Mouse (Mus musculus) forebrain, postnatal 0 days (tissue): Measurements from ENCODE around the gene Krt7. TPM values are rescaled to one million over a fixed set of nuclear protein-coding genes. Genes with fewer than 3 reads are reported as not detected.

Experiments used
- ATAC-seq: fragments of 200-750 bp; cut with Nextera tagmentation; 2 replicates; pipeline ENCODE4 v1.8.0; 2017; ENCODE audit warnings: mild to moderate bottlenecking, moderate library complexity
- DNase-seq: peaks from one replicate; pipeline ENCODE4 v3.0.0-alpha.2; 2015
- H3K27ac ChIP-seq: fragments of 300-500 bp; sonication (generic); 2 replicates; pipeline ENCODE4 v1.5.1; 2014; ENCODE audit warnings: low read depth, mild to moderate bottlenecking, antibody characterized with exemption, low read length, moderate library complexity, mixed read lengths
- H3K27me3 ChIP-seq: fragments of 300-500 bp; sonication (generic); 2 replicates; pipeline ENCODE4 v1.6.1; 2014; ENCODE audit warnings: mild to moderate bottlenecking, low read length, mixed read lengths; ENCODE audit not compliant: insufficient read depth
- H3K36me3 ChIP-seq: fragments of 300-500 bp; sonication (generic); 2 replicates; pipeline ENCODE4 v1.6.1; 2014; ENCODE audit warnings: mild to moderate bottlenecking, moderate library complexity; ENCODE audit not compliant: insufficient read depth
- H3K4me1 ChIP-seq: fragments of 300-500 bp; sonication (generic); 2 replicates; pipeline ENCODE4 v1.6.1; 2014; ENCODE audit warnings: antibody characterized with exemption; ENCODE audit not compliant: insufficient read depth
- H3K4me2 ChIP-seq: fragments of 300-500 bp; sonication (generic); 2 replicates; pipeline ENCODE4 v1.6.1; 2014; ENCODE audit warnings: low read depth, mild to moderate bottlenecking, moderate library complexity
- H3K4me3 ChIP-seq: fragments of 300-500 bp; sonication (generic); 2 replicates; pipeline ENCODE4 v1.5.1; 2014; ENCODE audit warnings: low read depth, low read length, mixed read lengths
- H3K9ac ChIP-seq: fragments of 300-500 bp; sonication (generic); 2 replicates; pipeline ENCODE4 v1.6.1; 2014; ENCODE audit warnings: mild to moderate bottlenecking
- H3K9me3 ChIP-seq: fragments of 300-500 bp; sonication (generic); 2 replicates; pipeline ENCODE4 v1.6.1; 2016; ENCODE audit warnings: low read length
- CTCF ChIP-seq: sonication (generic); IDR thresholded peaks from 2 replicates; pipeline ENCODE4 v1.5.1; 2016; ENCODE audit warnings: antibody characterized with exemption, control low read depth, low read depth
- WGBS: fragments of 180-500 bp; shearing (Covaris S2); extraction: QIAGEN DNeasy Blood & Tissue Kit; methylation state at CpG from one replicate; pipeline ENCODE4 v1.1.7; 2014; 5-methylcytosine and 5-hydroxymethylcytosine counted together
- polyA plus RNA-seq: library from polyadenylated mRNA; unstranded; fragments of >200 nt; fragmentation: Nextera tagmentation; extraction: Ambion mirVana; gene quantifications from 2 replicates; pipeline ENCODE4 v1.2.1, GENCODE M21; 2015
- total RNA-seq: library from RNA; depleted of rRNA; stranded (reverse); fragments of >200 nt; gene quantifications from 2 replicates; pipeline ENCODE4 v1.2.3, GENCODE M21; 2014

The Krt7 gene
- total and polyA plus RNA-seq, 2 experiments from 2014 or later: 0.24 to 0.29 TPM

DNA sequence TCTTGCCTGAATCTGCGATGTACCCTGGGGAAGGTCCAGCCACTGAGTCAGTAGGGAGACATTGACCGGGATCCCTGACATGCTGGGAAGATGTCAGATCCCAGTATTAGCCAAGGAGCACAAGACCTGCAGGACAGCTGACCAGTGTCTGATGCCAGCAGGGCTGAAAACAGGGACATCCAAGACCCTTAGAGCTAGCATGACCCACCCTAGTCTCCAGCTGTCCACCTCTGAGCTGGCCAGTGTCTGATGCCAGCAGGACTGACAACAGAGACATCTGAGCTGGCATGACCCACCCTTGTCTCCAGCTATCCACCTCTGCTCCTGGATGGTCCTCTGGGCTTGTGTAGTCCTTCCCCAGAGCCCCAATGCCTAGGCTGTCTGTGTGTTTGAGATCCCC is 43.9 kb upstream of the Krt7 start:
- no peaks in the 10 kb centered on the region for H3K36me3 ChIP-seq
- H3K4me3 ChIP-seq: no peak overlapping the region
- H3K9ac ChIP-seq: no peak overlapping the region
- H3K9me3 ChIP-seq: no peaks in the 10 kb centered on the region
- no peaks in the 10 kb centered on the region for H3K4me1 ChIP-seq
- no peak for TF ChIP-seq CTCF
- 35% methylated on average over 2 of the region's 2 CpGs for WGBS
- DNase-seq (no peak), ATAC-seq (no peak)
- H3K4me2 ChIP-seq: no peak overlapping the region
- H3K27ac ChIP-seq: no peak overlapping the region
- H3K27me3 ChIP-seq: no peaks in the 10 kb centered on the region

DNA sequence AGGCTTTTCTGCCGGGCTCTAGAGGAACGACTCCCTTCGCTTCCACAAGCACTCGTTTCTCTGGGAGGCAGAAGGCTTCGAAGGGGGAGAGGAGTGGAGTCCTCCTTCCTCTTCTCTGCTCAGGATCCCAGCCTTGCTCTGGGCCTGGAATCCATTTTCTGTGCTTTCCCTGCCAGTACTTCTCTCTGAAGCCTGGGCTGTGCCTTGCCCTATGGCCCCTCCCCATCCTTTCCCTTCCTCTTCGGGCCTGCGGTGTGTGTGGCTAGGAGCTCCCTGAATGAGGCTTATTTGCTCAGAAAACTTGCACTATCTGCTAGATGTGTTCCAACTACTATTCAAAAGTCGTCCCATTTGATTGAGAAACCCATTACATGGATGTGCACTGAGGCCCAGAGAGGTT is 43.3 kb upstream of the Krt7 start:
- H3K9me3 ChIP-seq: no peaks in the 10 kb centered on the region
- WGBS: 78% methylated on average over 8 of the region's 8 CpGs
- ATAC-seq (no peak), DNase-seq (no peak)
- no peak overlapping the region for H3K4me2 ChIP-seq
- H3K27me3 ChIP-seq: no peaks in the 10 kb centered on the region
- no peaks in the 10 kb centered on the region for H3K36me3 ChIP-seq
- no peak overlapping the region for H3K9ac ChIP-seq
- H3K4me1 ChIP-seq: no peaks in the 10 kb centered on the region
- no peak overlapping the region for H3K4me3 ChIP-seq
- H3K27ac ChIP-seq: no peak overlapping the region
- TF ChIP-seq CTCF: no peak

DNA sequence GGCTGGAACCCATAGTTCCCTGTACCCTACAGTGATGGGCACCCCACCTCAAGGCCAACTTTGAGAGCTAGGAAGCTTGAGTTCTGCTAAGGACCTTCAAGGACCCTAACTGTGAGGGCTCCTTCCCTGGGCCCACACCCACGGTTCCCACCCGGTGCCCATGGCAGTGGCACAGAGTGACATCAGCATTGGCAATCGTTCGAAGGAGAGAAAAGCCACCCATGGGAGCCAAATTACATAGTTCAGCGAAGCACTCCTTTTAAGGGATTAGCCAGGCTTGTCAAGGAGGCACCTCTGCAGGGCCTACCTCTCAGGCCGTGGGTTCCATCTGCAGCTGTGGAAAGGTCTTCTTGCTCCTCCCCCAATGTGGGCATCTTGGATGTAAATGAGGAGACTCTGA is 42.8 kb upstream of the Krt7 start:
- no peak for DNase-seq
- no peak overlapping the region for H3K9ac ChIP-seq
- no peak for TF ChIP-seq CTCF
- no peaks in the 10 kb centered on the region for H3K36me3 ChIP-seq
- no peak overlapping the region for H3K27ac ChIP-seq
- H3K27me3 ChIP-seq: no peaks in the 10 kb centered on the region
- ATAC-seq: no peak
- no peaks in the 10 kb centered on the region for H3K4me1 ChIP-seq
- WGBS: 65% methylated on average over 6 of the region's 6 CpGs
- H3K4me3 ChIP-seq: no peak overlapping the region
- H3K9me3 ChIP-seq: no peaks in the 10 kb centered on the region
- H3K4me2 ChIP-seq: no peak overlapping the region

DNA sequence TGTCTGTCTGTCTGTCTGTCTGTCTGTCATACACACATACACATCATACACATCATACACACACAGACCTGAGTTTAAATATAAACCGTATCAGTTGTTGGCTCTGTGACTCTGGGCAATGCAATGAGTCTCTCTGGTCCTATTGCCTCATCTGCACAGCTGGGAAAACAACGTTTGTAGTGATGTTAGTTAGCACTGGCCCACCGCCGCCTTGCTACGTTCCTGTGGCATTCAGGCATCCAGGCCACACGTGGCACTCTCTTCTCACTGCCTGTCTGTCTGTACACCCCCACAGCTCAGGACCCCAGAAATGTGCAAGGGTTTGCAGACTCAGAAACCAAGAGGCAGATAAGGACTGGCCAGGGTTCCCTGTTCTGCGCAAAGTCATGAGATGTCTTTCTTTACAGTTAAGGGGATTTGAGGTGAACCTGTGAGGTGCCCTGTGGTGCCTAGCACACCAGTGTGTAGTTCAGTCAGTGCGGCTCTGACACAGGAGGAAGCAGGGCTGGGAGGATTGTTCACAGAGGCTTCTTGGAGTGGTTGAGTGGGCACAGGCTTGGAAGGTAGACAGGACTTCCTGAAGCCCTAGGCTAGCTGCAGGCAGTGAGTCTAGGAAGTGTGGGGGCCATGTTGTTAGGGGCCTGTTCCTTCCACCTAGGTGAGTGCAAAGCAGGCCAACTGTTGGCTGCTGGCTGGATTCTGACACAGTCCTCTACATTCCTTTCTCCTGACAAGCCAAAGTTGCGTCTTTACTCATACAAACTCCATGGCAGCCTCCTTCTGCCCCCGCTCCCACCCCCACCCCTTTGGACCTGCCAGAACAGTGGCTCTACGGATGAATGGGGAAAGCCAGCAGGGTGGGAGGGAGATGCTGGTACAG is 42.1 kb upstream of the Krt7 start:
- Histone ChIP-seq H3K27ac (no peak overlapping the region), H3K4me1 (0 out of 2 replicates have a peak, but pooled peaks cover under 1% of the 10 kb centered on the region), H3K9me3 (no peaks in the 10 kb centered on the region), H3K4me2 (no peak overlapping the region), H3K36me3 (no peaks in the 10 kb centered on the region), H3K9ac (no peak overlapping the region), H3K4me3 (no peak overlapping the region), H3K27me3 (no peaks in the 10 kb centered on the region)
- 73% methylated on average over 11 of the region's 11 CpGs for WGBS
- no peak for TF ChIP-seq CTCF
- ATAC-seq (no peak), DNase-seq (no peak)

DNA sequence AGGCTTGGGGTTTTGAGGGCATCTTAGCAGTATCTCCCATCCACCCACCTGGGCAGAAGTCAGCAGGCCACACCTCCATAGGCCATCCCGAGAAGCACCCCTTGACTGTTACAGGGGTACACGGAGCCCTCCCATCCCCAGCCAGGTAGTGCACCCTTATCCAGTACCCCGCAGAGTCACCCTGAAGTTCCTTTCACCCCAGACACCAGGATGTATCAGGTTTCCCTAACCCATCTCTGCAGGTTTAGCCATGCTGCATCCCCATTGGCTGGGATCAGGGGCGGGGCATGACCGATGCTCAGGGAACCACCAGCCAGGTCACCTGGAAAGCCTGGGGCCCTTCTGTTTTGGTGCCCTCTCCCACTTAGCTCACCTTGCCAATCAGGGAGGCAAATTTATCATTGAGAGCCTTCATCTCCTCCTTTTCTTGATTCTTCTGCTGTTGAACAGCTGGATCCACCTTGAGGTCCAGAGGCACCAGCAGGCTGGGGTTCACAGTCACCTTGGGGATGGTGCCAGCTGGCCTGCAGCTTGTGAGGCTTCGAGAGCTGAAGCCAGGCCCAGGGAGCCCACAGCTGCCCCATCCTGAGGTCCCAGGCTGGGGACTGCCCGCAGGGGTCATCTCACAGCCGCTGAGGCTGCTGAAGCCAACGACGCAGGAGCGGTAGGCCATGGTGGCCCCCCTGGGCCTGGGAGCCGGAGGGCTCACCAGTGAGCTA is 41.3 kb upstream of the Krt7 start:
- no peak overlapping the region for H3K4me3 ChIP-seq
- no peak for TF ChIP-seq CTCF

DNA sequence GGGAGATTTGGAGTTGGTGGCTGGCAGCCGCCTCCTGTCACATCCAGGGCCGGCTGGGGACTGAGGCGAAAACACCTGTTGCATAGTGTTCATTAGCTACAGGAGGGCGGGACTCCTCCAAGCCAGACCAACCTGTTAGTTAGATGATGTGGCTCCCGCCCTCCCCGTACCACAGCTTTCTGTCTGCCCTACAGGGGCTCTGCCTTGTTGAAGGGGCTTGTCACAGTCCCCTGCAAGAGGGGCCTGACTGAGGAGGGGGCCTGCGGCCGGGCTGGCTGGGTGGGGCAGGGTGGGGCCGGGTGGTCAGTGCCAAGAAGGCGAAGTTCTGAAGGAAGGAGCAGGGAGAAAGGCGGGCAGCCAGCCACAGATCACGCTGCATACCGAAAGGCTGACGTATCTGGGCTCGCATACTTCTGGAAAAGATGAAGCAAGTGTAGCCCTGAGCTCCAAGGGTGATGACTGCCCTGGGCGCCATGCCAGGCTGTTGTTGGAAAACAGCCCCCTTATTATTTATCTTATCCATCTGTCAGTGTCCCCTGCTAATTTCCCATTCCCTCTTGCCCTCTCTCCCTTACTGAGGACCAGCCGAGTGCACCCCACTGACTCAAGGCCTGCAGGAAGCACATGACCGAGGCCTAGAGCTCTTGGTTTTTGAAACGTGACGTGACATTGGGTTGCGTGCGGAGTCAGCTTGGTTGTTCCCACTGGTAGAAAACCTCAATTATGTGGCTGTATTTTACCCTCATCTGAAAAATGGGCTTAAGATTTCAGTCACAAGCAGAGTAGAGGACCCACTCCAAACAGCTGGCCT is 40.5 kb upstream of the Krt7 start, which contains the start of gene Krt80:
TSS of gene Krt80 (minus strand) at position 62 of the 811 bp plus-strand sequence.
- no peak for DNase-seq
- ATAC-seq: no peak
- H3K4me3 ChIP-seq: no peak within 1 kb of the TSS
- H3K27ac ChIP-seq: no peak within 1 kb of the TSS
- no peak within 1 kb of the TSS for H3K9ac ChIP-seq
- no peak for TF ChIP-seq CTCF
- H3K27me3 ChIP-seq: no peaks in the 10 kb centered on the region
- WGBS: 46% methylated on average over 22 of the region's 22 CpGs
- H3K36me3 ChIP-seq: no peaks in the 10 kb centered on the region
- 0 out of 2 replicates have a peak, but pooled peaks cover 4% of the 10 kb centered on the region for H3K4me1 ChIP-seq
- no peak within 1 kb of the TSS for H3K4me2 ChIP-seq
- H3K9me3 ChIP-seq: no peaks in the 10 kb centered on the region

More for the DNA sequence above, 41.3 kb upstream of the Krt7 start:
- H3K4me1 ChIP-seq: 0 out of 2 replicates have a peak, but pooled peaks cover 4% of the 10 kb centered on the region
- H3K9ac ChIP-seq: no peak overlapping the region
- H3K9me3 ChIP-seq: no peaks in the 10 kb centered on the region
- no peak overlapping the region for H3K4me2 ChIP-seq
- no peak overlapping the region for H3K27ac ChIP-seq
- WGBS: 34% methylated on average over 12 of the region's 12 CpGs
- no peaks in the 10 kb centered on the region for H3K36me3 ChIP-seq
- DNase-seq (no peak), ATAC-seq (no peak)
- H3K27me3 ChIP-seq: no peaks in the 10 kb centered on the region
